Comparison of ENCODE assay signal across 9 mouse cellular contexts in the genomic region with DNA sequence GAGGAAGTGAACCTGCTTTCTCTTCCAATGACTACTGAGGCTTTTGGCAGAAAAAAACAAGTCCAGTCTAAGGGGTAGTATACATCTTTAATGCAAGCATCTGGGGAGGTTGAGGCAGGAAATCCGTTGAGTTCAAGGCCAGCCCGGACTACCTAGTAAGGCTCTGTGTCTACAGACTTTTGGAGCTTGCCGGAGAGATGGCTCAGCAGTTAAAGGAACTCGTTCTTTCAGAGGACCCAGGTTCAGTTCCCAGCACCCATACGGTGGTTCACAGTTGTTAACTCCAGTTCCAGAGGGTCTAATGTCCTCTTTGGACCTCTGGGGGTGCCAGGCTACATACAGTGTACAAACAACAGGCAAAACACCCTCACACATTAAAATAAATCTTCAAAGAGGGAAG. TPM values are rescaled to one million over a fixed set of nuclear protein-coding genes. Genes with fewer than 3 reads are reported as not detected.
DNase-seq lines count a peak whose midpoint lies in the region; ATAC-seq and TF ChIP-seq lines count a peak whose summit lies in the region.
"Had no signal": no experiment of that assay in that cellular context is flagged by ENCODE, and none has a peak within 500 bp of the region (broad histone marks: within the 10 kb centered on the region; RNA-seq: fewer than 3 reads in every experiment).

No protein-coding gene starts in this region.

- no peak for TF ChIP-seq EP300 in ES-Bruce4 (IDR thresholded peaks at IDR 0.05; ENCODE audit: insufficient read depth, low read depth, low read length)

- peak overlapping the region; percentile 93 for H3K4me2 ChIP-seq in forebrain, postnatal 0 days (ENCODE audit: low read depth)
- peak overlapping the region; percentile 94 for H3K4me2 ChIP-seq in liver, embryonic 16.5 days (ENCODE audit: low read depth, low read length)

- no peaks in the 10 kb centered on the region for H3K9me3 ChIP-seq in heart, embryonic 10.5 days
- H3K9me3 ChIP-seq in ES-Bruce4 (replicated peaks; ENCODE audit: control insufficient read depth, insufficient read depth, low read length, poor library complexity, severe bottlenecking): no peaks in the 10 kb centered on the region
- no peaks in the 10 kb centered on the region for H3K9me3 ChIP-seq in forebrain, postnatal 0 days (ENCODE audit: low read length)
- no peaks in the 10 kb centered on the region for H3K9me3 ChIP-seq in liver, embryonic 16.5 days (replicated peaks; ENCODE audit: control insufficient read depth, low read length)

- no peak for TF ChIP-seq CTCF in ES-Bruce4 (IDR thresholded peaks at IDR 0.05; ENCODE audit: low read depth, low read length)
- no peak for TF ChIP-seq CTCF in forebrain, postnatal 0 days (IDR thresholded peaks at IDR 0.05; ENCODE audit: low read depth)

- DNase-seq in heart, embryonic 10.5 days (ENCODE audit: low spot score): no peak
- DNase-seq in heart, postnatal 14 days: no peak
- DNase-seq in forebrain, postnatal 0 days: no peak
- no peak for DNase-seq in embryo, embryonic 10.5 days (ENCODE audit: low spot score)
- DNase-seq in lung, postnatal 36 days: no peak
- DNase-seq in layer of hippocampus, postnatal 14 days (ENCODE audit: low spot score in 2 of 2): no peak
- DNase-seq: cerebellum, postnatal 36 days had no signal

- H3K9ac ChIP-seq in ES-Bruce4 (ENCODE audit: low read depth, poor library complexity, severe bottlenecking): peak overlapping the region; percentile 76
- peak overlapping the region; percentile 91; the same call in 1 of the 2 replicates for H3K9ac ChIP-seq in forebrain, postnatal 0 days
- H3K9ac ChIP-seq in liver, embryonic 16.5 days (ENCODE audit: low read depth, low read length): peak overlapping the region; percentile 79

- H3K36me3 ChIP-seq in heart, embryonic 10.5 days: peaks cover 31% of the 10 kb centered on the region
- no peaks in the 10 kb centered on the region for H3K36me3 ChIP-seq in ES-Bruce4 (ENCODE audit: control insufficient read depth, insufficient read depth, low read length, poor library complexity, severe bottlenecking)
- peaks cover 13% of the 10 kb centered on the region; the same call in 1 of the 2 replicates for H3K36me3 ChIP-seq in forebrain, postnatal 0 days (ENCODE audit: insufficient read depth)
- H3K36me3 ChIP-seq in liver, embryonic 16.5 days (ENCODE audit: control insufficient read depth, insufficient read depth): no peaks in the 10 kb centered on the region

- intact Hi-C loops in heart, postnatal 14 days (cut with DNase I): no loop called here

- WGBS in heart, embryonic 10.5 days: 94% methylated on average over 5 of the region's 5 CpGs
- WGBS in forebrain, postnatal 0 days: 91% methylated on average over 5 of the region's 5 CpGs
- WGBS in liver, embryonic 16.5 days (ENCODE audit: insufficient replicate concordance): 75% methylated on average over 5 of the region's 5 CpGs

- H3K4me3 ChIP-seq in heart, embryonic 10.5 days: peak overlapping the region; percentile 67
- H3K4me3 ChIP-seq in ES-Bruce4 (ENCODE audit: low read depth, low read length): peak overlapping the region; percentile 85
- H3K4me3 ChIP-seq in forebrain, postnatal 0 days (ENCODE audit: low read depth, low read length): peak overlapping the region; percentile 65
- peak overlapping the region; percentile 76 for H3K4me3 ChIP-seq in liver, embryonic 16.5 days (ENCODE audit: low read depth, low read length)

- H3K27ac ChIP-seq in heart, embryonic 10.5 days: peak overlapping the region; percentile 85
- H3K27ac ChIP-seq in ES-Bruce4 (ENCODE audit: insufficient read depth, low read length): no peak overlapping the region
- peak overlapping the region; percentile 95 for H3K27ac ChIP-seq in forebrain, postnatal 0 days (ENCODE audit: low read depth, low read length)
- no peak overlapping the region for H3K27ac ChIP-seq in liver, embryonic 16.5 days (ENCODE audit: low read length)

- ATAC-seq in forebrain, postnatal 0 days: no peak
- ATAC-seq in liver, embryonic 16.5 days (ENCODE audit: low read depth): no peak

- H3K27me3 ChIP-seq in heart, embryonic 10.5 days (ENCODE audit: insufficient read depth, poor library complexity, severe bottlenecking): no peaks in the 10 kb centered on the region
- H3K27me3 ChIP-seq in ES-Bruce4 (ENCODE audit: control insufficient read depth, insufficient read depth, low read length, poor library complexity, severe bottlenecking): no peaks in the 10 kb centered on the region
- no peaks in the 10 kb centered on the region for H3K27me3 ChIP-seq in forebrain, postnatal 0 days (ENCODE audit: insufficient read depth, low read length)
- no peaks in the 10 kb centered on the region for H3K27me3 ChIP-seq in liver, embryonic 16.5 days (ENCODE audit: control insufficient read depth, insufficient read depth, low read depth, low read length)

- TF ChIP-seq POLR2A in ES-Bruce4 (IDR thresholded peaks at IDR 0.05; ENCODE audit: insufficient read depth, low read length): no peak

- H3K4me1 ChIP-seq in heart, embryonic 10.5 days: peaks cover 19% of the 10 kb centered on the region
- H3K4me1 ChIP-seq in ES-Bruce4 (ENCODE audit: control insufficient read depth, insufficient read depth, low read length): peaks cover 2% of the 10 kb centered on the region
- peaks cover 22% of the 10 kb centered on the region for H3K4me1 ChIP-seq in forebrain, postnatal 0 days (ENCODE audit: insufficient read depth)
- peaks cover 19% of the 10 kb centered on the region for H3K4me1 ChIP-seq in liver, embryonic 16.5 days (ENCODE audit: control insufficient read depth, low read depth, low read length)

RNA-seq across cellular contexts. Expression of gene Iqcc, which starts 0.9 kb away (rescaled TPM):
- 24.0 and 29.4 TPM in 2 replicates for polyA plus RNA-seq in heart, embryonic 10.5 days (2016; fragmentation: Nextera tagmentation; extraction: Ambion mirVana)
- total RNA-seq in heart, postnatal 14 days (2021): 10 to 100 TPM; 16.3 to 17.6 TPM
- polyA plus RNA-seq in ES-Bruce4 (2011; ENCODE audit: insufficient read depth, insufficient read length, low read depth, missing spikeins): 21.0 and 24.7 TPM in 2 replicates
- 25.9 and 31.5 TPM in 2 replicates for total RNA-seq in forebrain, postnatal 0 days (2014; rRNA removed)
- polyA plus RNA-seq in forebrain, postnatal 0 days (2015; fragmentation: Nextera tagmentation; extraction: Ambion mirVana): 21.4 and 24.7 TPM in 2 replicates
- polyA plus RNA-seq in liver, embryonic 16.5 days (2015; fragmentation: Nextera tagmentation; extraction: Ambion mirVana): 7.5 and 8.0 TPM in 2 replicates
- 10 to 100 TPM; 31.3 to 35.7 TPM for total RNA-seq in layer of hippocampus, postnatal 14 days (2021)

RNA-seq across cellular contexts. Expression of gene Dcdc2b, which starts 4.0 kb away (rescaled TPM):
- 1.1 and 1.7 TPM in 2 replicates for polyA plus RNA-seq in heart, embryonic 10.5 days (2016; fragmentation: Nextera tagmentation; extraction: Ambion mirVana)
- total RNA-seq in heart, postnatal 14 days (2021): 1 to 10 TPM; 1.2 TPM
- 2.2 and 3.0 TPM in 2 replicates for polyA plus RNA-seq in ES-Bruce4 (2011; ENCODE audit: insufficient read depth, insufficient read length, low read depth, missing spikeins)
- 3.0 TPM in 1 of 2 replicates, not detected in the other for total RNA-seq in forebrain, postnatal 0 days (2014; rRNA removed)
- polyA plus RNA-seq in forebrain, postnatal 0 days (2015; fragmentation: Nextera tagmentation; extraction: Ambion mirVana): 3.6 and 4.5 TPM in 2 replicates
- 0.46 and 0.91 TPM in 2 replicates for polyA plus RNA-seq in liver, embryonic 16.5 days (2015; fragmentation: Nextera tagmentation; extraction: Ambion mirVana)
- total RNA-seq in layer of hippocampus, postnatal 14 days (2021): 1 to 10 TPM; 3.4 to 4.4 TPM

RNA-seq across cellular contexts. Expression of gene Ccdc28b, which starts 5.7 kb away (rescaled TPM):
- polyA plus RNA-seq in heart, embryonic 10.5 days (2016; fragmentation: Nextera tagmentation; extraction: Ambion mirVana): 37.1 and 43.0 TPM in 2 replicates
- 10 to 100 TPM; 40.7 to 46.5 TPM for total RNA-seq in heart, postnatal 14 days (2021)
- 7.4 and 8.7 TPM in 2 replicates for polyA plus RNA-seq in ES-Bruce4 (2011; ENCODE audit: insufficient read depth, insufficient read length, low read depth, missing spikeins)
- 89.2 and 120 TPM in 2 replicates for total RNA-seq in forebrain, postnatal 0 days (2014; rRNA removed)
- 144 and 146 TPM in 2 replicates for polyA plus RNA-seq in forebrain, postnatal 0 days (2015; fragmentation: Nextera tagmentation; extraction: Ambion mirVana)
- 11.2 and 12.7 TPM in 2 replicates for polyA plus RNA-seq in liver, embryonic 16.5 days (2015; fragmentation: Nextera tagmentation; extraction: Ambion mirVana)
- 100 to 1,000 TPM; 102 to 116 TPM for total RNA-seq in layer of hippocampus, postnatal 14 days (2021)

RNA-seq across cellular contexts. Expression of gene Tmem234, which starts 17.6 kb away (rescaled TPM):
- polyA plus RNA-seq in heart, embryonic 10.5 days (2016; fragmentation: Nextera tagmentation; extraction: Ambion mirVana): 184 and 200 TPM in 2 replicates
- total RNA-seq in heart, postnatal 14 days (2021): 10 to 100 TPM; 46.8 to 51.3 TPM
- polyA plus RNA-seq in ES-Bruce4 (2011; ENCODE audit: insufficient read depth, insufficient read length, low read depth, missing spikeins): 86.6 and 94.0 TPM in 2 replicates
- total RNA-seq in forebrain, postnatal 0 days (2014; rRNA removed): 151 and 155 TPM in 2 replicates
- 215 and 218 TPM in 2 replicates for polyA plus RNA-seq in forebrain, postnatal 0 days (2015; fragmentation: Nextera tagmentation; extraction: Ambion mirVana)
- 104 and 106 TPM in 2 replicates for polyA plus RNA-seq in liver, embryonic 16.5 days (2015; fragmentation: Nextera tagmentation; extraction: Ambion mirVana)
- 10 to 100 TPM; 86.1 to 90.9 TPM for total RNA-seq in layer of hippocampus, postnatal 14 days (2021)

RNA-seq across cellular contexts. Expression of gene Eif3i, which starts 17.6 kb away (rescaled TPM):
- 212 and 236 TPM in 2 replicates for polyA plus RNA-seq in heart, embryonic 10.5 days (2016; fragmentation: Nextera tagmentation; extraction: Ambion mirVana)
- total RNA-seq in heart, postnatal 14 days (2021): 100 to 1,000 TPM; 114 to 128 TPM
- polyA plus RNA-seq in ES-Bruce4 (2011; ENCODE audit: insufficient read depth, insufficient read length, low read depth, missing spikeins): 252 and 266 TPM in 2 replicates
- total RNA-seq in forebrain, postnatal 0 days (2014; rRNA removed): 255 and 301 TPM in 2 replicates
- polyA plus RNA-seq in forebrain, postnatal 0 days (2015; fragmentation: Nextera tagmentation; extraction: Ambion mirVana): 226 and 261 TPM in 2 replicates
- 133 and 142 TPM in 2 replicates for polyA plus RNA-seq in liver, embryonic 16.5 days (2015; fragmentation: Nextera tagmentation; extraction: Ambion mirVana)
- 100 to 1,000 TPM; 121 to 128 TPM for total RNA-seq in layer of hippocampus, postnatal 14 days (2021)

Comparison
In these comparisons a context has a peak if more than half of its experiments do, and no peak if none do; other contexts are left out.
1. H3K27ac ChIP-seq: peak in heart, embryonic 10.5 days (single experiment) and forebrain, postnatal 0 days (single experiment); none in ES-Bruce4 (single experiment) and liver, embryonic 16.5 days (single experiment).
2. Peak in every context shown above with its lines, with median percentiles within 50 percentile points of each other: H3K4me3 ChIP-seq and H3K9ac ChIP-seq.